Mouse (Mus musculus) adrenal gland, adult (tissue): Measurements from ENCODE around the gene Nhlh2.

Experiments
- DNase-seq, 2 experiments: peaks; one replicate each; pipeline ENCODE4 v3.0.0; 2022 to 2023; ENCODE audit warnings: low spot score in 1 of 2; ENCODE audit not compliant: inconsistent age in 2 of 2

The Nhlh2 gene

DNA sequence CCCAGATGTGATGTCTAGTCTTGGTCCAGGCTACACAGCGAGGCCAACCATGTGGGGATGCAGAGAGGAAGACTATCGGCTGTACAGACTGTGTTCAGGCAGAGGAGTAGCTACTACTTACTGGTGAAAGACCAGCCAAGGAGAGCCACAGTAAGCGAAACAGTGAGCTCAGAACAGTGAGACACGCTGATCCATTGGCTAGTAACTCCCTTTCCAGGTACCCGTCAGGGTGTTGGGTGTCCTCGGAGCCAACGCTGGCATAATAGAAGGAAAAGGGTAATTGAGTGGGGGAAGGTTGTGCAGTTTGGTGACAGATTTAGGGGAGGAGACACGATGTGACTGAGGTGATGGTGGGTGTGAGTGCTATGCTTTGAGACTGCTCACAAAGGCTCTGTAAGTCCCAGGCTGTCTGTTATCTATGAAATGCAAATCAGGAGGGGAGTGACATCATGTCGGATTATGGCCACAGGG is 15.1 kb downstream of the Nhlh2 start:
- no peak for DNase-seq

DNA sequence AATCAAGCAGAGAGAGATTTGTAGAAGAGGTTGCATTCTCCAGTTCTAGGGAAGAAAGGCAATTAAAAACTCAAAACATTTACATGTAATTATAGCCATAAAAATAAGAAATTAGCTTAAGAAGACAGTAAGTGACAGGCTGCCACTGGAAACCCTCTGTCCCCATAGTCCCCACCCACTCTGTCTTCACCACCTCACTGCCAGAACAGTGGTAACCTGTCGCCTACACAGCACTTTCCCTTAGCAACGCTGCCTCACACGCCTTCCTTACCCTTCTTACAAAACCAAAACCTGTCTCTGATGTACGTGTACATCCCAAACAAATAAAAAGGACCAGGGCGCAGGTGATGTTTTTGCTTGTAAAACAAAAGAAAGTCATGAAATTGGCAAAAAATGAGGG is 15.8 kb downstream of the Nhlh2 start:
- no peak for DNase-seq

- peak in 1 of 2 experiments; percentile 35 for DNase-seq
Measured at GRCm38 (mm10) chr3:102027880-102028279, 18.0 kb downstream of the Nhlh2 start.

- no peak for DNase-seq
Measured at GRCm38 (mm10) chr3:102037806-102038205, 27.9 kb downstream of the Nhlh2 start.

- no peak for DNase-seq
Measured at GRCm38 (mm10) chr3:102038608-102039007, 28.7 kb downstream of the Nhlh2 start.

- DNase-seq = no peak
Measured at GRCm38 (mm10) chr3:102041632-102042031, 31.8 kb downstream of the Nhlh2 start.

- peak; percentile 16 to 35 for DNase-seq
Measured at GRCm38 (mm10) chr3:102045071-102045470, 35.2 kb downstream of the Nhlh2 start.

- DNase-seq = no peak
Measured at GRCm38 (mm10) chr3:102047532-102047931, 37.7 kb downstream of the Nhlh2 start.

DNA sequence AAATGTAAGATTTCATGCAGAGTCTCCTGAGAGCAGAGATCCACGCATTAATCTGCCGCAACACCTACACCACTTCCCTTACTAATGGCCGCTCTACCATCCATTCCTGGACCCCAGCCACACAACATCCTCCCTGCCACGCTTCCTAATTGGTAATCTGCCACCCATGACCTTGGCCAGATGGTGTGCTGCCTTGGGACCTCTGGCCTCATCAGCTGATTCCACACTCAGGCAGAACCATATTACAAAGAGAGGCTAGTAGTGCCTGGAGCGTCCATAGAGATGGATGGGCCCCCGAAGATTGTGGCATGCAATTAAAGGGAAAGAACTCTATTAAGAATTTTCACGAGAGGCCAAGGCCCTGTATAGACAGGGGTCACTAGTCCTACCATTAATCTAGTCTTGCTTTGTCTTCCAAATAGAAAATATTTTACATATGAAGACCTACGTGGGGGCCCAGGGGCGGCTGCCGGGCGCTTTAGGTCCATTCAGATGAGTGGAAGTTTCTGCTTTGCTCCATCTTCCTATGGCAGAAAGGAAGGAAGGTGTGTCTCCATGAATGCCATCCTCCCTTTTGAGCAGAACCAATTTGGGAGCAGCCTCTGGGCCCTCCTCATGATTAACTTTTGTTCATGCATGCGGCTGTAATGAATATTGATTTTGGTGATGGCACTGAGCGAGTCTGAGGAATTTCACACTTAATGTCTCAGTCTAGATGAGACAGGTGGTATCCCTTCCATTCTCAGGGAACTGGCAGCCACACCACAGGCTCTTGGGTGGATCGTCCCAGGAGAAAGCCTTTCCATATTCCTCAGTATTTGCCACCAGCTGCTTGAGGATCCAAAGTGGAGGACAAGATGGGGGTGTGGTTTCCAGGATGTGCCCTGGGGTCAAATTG is 39.6 kb downstream of the Nhlh2 start:
- DNase-seq = no peak

DNA sequence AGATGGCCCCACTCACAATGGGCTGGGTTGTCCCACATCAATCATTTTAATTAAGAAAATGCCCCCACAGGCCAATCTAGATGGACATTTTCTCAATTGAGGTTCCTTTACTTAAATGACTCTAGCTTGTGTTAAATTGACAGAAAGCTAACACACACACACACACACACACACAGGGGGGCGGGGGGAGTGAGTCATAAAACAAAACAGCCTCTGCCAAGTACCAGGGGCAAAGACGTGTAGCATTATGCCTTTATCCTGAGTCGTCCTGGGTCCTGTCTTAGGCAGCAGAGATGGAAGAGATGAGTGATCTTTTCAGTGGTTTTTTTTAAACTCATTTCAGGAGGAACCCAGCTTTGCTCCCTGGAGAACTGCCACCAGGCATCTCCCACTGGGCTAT is 42.2 kb downstream of the Nhlh2 start:
- no peak for DNase-seq

GRCm38 (mm10) chr3:102053293-102053692 is 43.4 kb downstream of the Nhlh2 start:
- DNase-seq = no peak

DNA sequence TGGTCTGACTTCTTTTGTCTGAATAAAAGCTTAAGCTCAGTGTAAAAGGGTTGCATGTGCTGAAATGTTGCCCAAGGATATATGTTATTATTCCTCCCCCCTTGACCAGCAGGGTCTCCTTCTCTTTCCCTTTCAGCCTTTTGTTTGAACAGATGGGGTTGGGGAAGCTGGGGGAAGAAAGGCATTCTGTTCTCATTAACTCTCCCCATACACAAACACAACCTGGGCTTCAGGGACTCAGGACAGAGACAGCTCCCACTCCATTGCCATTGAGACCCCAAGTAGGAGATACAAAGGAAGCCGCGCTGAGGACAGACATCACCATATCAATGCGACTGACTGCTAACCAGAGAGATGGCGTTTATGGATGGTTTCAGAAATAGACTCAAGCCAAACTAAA is 46.0 kb downstream of the Nhlh2 start:
- DNase-seq = no peak

- DNase-seq = no peak
Measured at GRCm38 (mm10) chr3:102060065-102060464, 50.2 kb downstream of the Nhlh2 start.

GRCm38 (mm10) chr3:102061923-102062670 is 52.2 kb downstream of the Nhlh2 start:
- peak; percentile 65 to 89 for DNase-seq

- DNase-seq = no peak
Measured at GRCm38 (mm10) chr3:102062671-102063010, 52.8 kb downstream of the Nhlh2 start.

GRCm38 (mm10) chr3:102063273-102064120 is 53.6 kb downstream of the Nhlh2 start:
- DNase-seq = no peak

DNA sequence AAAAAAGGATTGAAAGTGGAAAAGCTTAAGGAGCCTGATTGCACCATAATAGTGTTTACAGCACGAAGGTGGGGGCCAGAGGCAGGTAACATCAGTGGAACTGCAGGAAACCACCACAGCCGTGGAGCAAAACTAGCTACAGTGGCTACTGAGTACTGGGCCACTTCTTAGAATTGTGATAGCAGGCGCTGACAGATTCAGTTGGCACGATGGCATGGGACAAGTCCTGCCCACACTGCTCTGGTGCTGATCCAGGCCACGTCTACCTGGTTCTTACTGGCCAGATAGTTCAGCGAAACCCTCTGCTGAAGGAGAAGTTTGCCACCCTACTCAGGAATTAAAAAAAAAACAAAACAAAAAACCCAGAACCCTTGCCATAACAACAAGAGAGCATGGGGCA is 54.7 kb downstream of the Nhlh2 start:
- DNase-seq = no peak
